Mouse (Mus musculus) G1E (cell line): ENCODE data around the gene Dnajb9.

Source experiments
- CTCF ChIP-seq: IDR thresholded peaks from 2 replicates; pipeline ENCODE4 v1.5.1; 2012; ENCODE audit warnings: low read depth, low read length, inconsistent platforms, mixed read lengths
- TAL1 ChIP-seq: conservative IDR thresholded peaks from 2 replicates; pipeline ENCODE4 v1.6.1; 2012; ENCODE audit warnings: low read depth, low read length, inconsistent platforms, mixed read lengths

DNA sequence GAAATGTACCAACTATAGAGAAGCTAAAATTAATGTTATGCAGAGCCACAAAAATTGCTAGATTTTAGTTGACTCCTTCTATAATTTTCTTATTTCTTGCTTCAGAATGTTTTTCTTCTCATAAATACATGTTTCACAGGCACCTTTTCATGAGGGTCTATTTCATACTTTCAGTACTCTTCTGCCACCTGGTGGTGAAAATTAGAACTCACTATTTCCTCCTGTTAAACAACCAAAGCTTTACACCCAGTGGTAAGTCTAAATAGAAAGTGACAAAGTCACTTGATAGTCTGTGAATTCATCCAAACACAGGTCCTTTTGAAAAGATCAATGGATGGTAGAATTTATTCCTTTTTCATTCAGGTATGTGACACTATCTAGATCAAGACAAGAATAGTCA lies 43.2 kb downstream of the Dnajb9 start:
- TF ChIP-seq CTCF (peak; percentile 43; the same call in 1 of the 2 replicates), TAL1 (no peak)
